Mouse (Mus musculus): Measurements from ENCODE around the gene AC134908.4. TPM values are rescaled to one million over a fixed set of nuclear protein-coding genes. Genes with fewer than 3 reads are reported as not detected.

AC134908.4 gene
- polyA plus RNA-seq, 1 experiment from 2014 or later = 0.61 TPM

GRCm38 (mm10) chr17:25765886-25766285 lies 29.6 kb downstream of the AC134908.4 start:
- H3K27ac ChIP-seq (ENCODE audit: poor library complexity, severe bottlenecking) = no peak overlapping the region
- peaks cover 30% of the 10 kb centered on the region for H3K27me3 ChIP-seq (replicated peaks)
- H3K36me3 ChIP-seq = no peaks in the 10 kb centered on the region
- H3K9ac ChIP-seq = no peak overlapping the region
- no peaks in the 10 kb centered on the region for H3K9me3 ChIP-seq (replicated peaks)
- WGBS = 47% methylated on average over 5 of the region's 5 CpGs
- no peak overlapping the region for H3K4me2 ChIP-seq
- no peaks in the 10 kb centered on the region for H3K4me1 ChIP-seq (replicated peaks)
- no peak overlapping the region for H3K4me3 ChIP-seq
- ATAC-seq (ENCODE audit: insufficient number of reproducible peaks, low FRiP score) = no peak

- no peak for ATAC-seq (ENCODE audit: insufficient number of reproducible peaks, low FRiP score)
- WGBS = 26% methylated on average over 3 of the region's 3 CpGs
- Histone ChIP-seq H3K4me1 (replicated peaks) (no peaks in the 10 kb centered on the region), H3K4me2 (no peak overlapping the region), H3K27ac (ENCODE audit: poor library complexity, severe bottlenecking) (no peak overlapping the region), H3K9ac (no peak overlapping the region), H3K36me3 (no peaks in the 10 kb centered on the region), H3K27me3 (replicated peaks) (peaks cover 15% of the 10 kb centered on the region), H3K4me3 (no peak overlapping the region), H3K9me3 (replicated peaks) (no peaks in the 10 kb centered on the region)
Observed at GRCm38 (mm10) chr17:25762591-25762990, 32.9 kb downstream of the AC134908.4 start.

DNA sequence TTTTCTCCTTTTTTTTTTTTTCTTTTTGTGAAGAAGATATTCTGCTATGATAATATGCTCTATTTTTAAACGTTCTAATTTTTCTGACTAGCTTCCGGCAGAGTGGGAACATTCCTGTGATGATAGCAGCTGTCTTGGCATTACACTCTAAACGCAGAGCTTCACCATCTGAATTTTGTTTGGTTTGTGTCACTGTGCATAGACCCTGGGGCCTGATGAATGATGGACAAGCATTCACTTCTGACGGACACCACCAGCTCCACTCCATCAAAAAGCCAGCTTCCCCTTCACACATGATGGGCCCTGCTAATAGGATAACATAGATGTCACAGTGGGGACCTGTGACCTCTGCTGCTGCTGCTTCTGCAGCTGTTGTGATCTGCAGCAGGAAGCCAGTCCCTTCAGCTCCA lies 33.9 kb downstream of the AC134908.4 start:
- 32% methylated on average over 4 of the region's 4 CpGs for WGBS
- Histone ChIP-seq H3K4me1 (replicated peaks) (0 out of 2 replicates have a peak, but pooled peaks cover 5% of the 10 kb centered on the region), H3K9ac (no peak overlapping the region), H3K4me3 (no peak overlapping the region), H3K9me3 (replicated peaks) (no peaks in the 10 kb centered on the region), H3K4me2 (no peak overlapping the region), H3K27ac (ENCODE audit: poor library complexity, severe bottlenecking) (no peak overlapping the region), H3K27me3 (replicated peaks) (peaks cover 7% of the 10 kb centered on the region), H3K36me3 (no peaks in the 10 kb centered on the region)
- ATAC-seq (ENCODE audit: insufficient number of reproducible peaks, low FRiP score) = no peak

- Histone ChIP-seq H3K4me3 (no peak overlapping the region), H3K9me3 (replicated peaks) (no peaks in the 10 kb centered on the region), H3K4me2 (no peak overlapping the region), H3K27me3 (replicated peaks) (peaks cover 7% of the 10 kb centered on the region), H3K27ac (ENCODE audit: poor library complexity, severe bottlenecking) (no peak overlapping the region), H3K36me3 (no peaks in the 10 kb centered on the region), H3K4me1 (replicated peaks) (peaks cover 13% of the 10 kb centered on the region; the same call in 1 of the 2 replicates), H3K9ac (no peak overlapping the region)
- WGBS = 64% methylated on average over 8 of the region's 8 CpGs
- no peak for ATAC-seq (ENCODE audit: insufficient number of reproducible peaks, low FRiP score)
Observed at GRCm38 (mm10) chr17:25760148-25760547, 35.3 kb downstream of the AC134908.4 start.

- WGBS = 54% methylated on average over 3 of the region's 3 CpGs
- H3K4me3 ChIP-seq = no peak overlapping the region
- H3K27ac ChIP-seq (ENCODE audit: poor library complexity, severe bottlenecking) = no peak overlapping the region
- peaks cover 15% of the 10 kb centered on the region; the same call in 1 of the 2 replicates for H3K4me1 ChIP-seq (replicated peaks)
- no peaks in the 10 kb centered on the region for H3K9me3 ChIP-seq (replicated peaks)
- H3K9ac ChIP-seq = no peak overlapping the region
- H3K4me2 ChIP-seq = no peak overlapping the region
- H3K27me3 ChIP-seq (replicated peaks) = peaks cover 21% of the 10 kb centered on the region
- no peak for ATAC-seq (ENCODE audit: insufficient number of reproducible peaks, low FRiP score)
- H3K36me3 ChIP-seq = no peaks in the 10 kb centered on the region
Observed at GRCm38 (mm10) chr17:25757691-25758090, 37.8 kb downstream of the AC134908.4 start.

DNA sequence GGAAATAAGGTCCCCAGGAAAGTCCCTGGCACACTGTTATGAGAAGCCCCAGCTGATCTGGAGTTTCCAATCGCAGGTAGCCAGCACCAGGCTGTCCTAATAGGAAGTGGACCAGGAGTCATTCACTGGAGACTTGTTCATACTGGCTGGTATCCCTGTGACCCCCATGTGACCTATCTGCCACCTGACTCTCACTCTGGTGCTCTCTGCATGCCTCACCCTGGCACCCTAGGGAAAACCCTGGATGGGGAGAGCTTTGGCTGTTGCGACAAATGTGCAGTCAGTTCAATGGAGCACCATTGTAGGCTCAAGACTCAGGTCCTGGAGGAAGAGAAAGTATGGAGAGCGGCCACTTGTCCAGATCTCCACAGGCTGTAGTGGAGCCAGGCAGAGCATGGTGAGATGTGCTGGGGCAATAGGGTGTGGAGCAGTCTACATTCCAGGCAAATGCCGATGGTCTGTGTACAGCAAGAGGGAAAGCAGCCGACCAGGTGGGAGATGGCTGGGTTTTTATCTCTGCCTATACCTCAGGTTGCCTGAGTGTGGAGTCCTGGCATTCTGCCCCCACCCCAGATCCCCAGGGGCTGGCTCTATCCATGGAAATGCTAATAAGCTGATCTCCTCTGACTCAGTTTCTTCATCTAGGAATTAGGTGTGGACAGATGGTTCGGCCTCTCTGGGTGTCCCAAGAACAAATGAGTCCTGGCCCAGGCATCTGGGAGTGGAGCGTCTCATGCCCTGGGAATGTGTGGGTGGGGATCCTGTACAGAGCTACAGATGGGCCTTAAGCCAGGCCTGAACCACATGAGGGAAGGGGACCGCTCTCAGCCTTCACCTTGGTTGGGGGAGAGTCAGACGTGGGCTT lies 38.8 kb downstream of the AC134908.4 start:
- Histone ChIP-seq H3K27ac (ENCODE audit: poor library complexity, severe bottlenecking) (no peak overlapping the region), H3K4me3 (no peak overlapping the region), H3K36me3 (no peaks in the 10 kb centered on the region), H3K4me2 (no peak overlapping the region), H3K9me3 (replicated peaks) (no peaks in the 10 kb centered on the region), H3K4me1 (replicated peaks) (peaks cover 19% of the 10 kb centered on the region), H3K9ac (no peak overlapping the region), H3K27me3 (replicated peaks) (peaks cover 24% of the 10 kb centered on the region)
- 65% methylated on average over 9 of the region's 9 CpGs for WGBS
- peak; percentile 38; the same call in 1 of the 2 replicates for ATAC-seq (ENCODE audit: insufficient number of reproducible peaks, low FRiP score)

GRCm38 (mm10) chr17:25755627-25756377 lies 39.7 kb downstream of the AC134908.4 start:
- peak; percentile 54; the same call in 1 of the 2 replicates for ATAC-seq (ENCODE audit: insufficient number of reproducible peaks, low FRiP score)
- Histone ChIP-seq H3K36me3 (no peaks in the 10 kb centered on the region), H3K9me3 (replicated peaks) (no peaks in the 10 kb centered on the region), H3K4me2 (no peak overlapping the region), H3K9ac (no peak overlapping the region), H3K27me3 (replicated peaks) (peaks cover 24% of the 10 kb centered on the region), H3K4me1 (replicated peaks) (peaks cover 27% of the 10 kb centered on the region), H3K27ac (ENCODE audit: poor library complexity, severe bottlenecking) (no peak overlapping the region), H3K4me3 (no peak overlapping the region)
- 27% methylated on average over 4 of the region's 4 CpGs for WGBS

DNA sequence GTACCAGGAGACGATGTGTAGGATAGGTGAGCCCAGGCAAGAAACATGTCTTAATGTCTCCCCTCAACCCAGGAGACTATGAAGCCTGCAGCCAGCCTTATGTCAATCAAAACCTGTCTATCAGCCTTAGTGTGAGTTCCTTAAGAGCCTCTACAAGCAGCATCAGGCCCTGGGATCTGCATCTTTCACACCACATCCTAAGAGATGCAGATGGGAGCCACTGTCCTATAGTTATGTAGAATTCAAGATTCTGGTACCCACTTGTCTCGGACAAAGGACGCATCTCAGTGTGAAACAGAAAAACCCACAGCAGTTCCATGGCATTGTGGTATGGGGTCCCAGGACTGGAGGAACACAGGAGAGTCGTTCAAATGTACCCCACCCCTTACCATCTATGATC lies 40.4 kb downstream of the AC134908.4 start:
- peaks cover 24% of the 10 kb centered on the region for H3K27me3 ChIP-seq (replicated peaks)

GRCm38 (mm10) chr17:25754241-25754640 lies 41.2 kb downstream of the AC134908.4 start, which contains the start of gene Msln:
Gene Msln (minus strand): TSS chr17:25754378.
- Histone ChIP-seq H3K4me2 (no peak within 1 kb of the TSS), H3K4me3 (no peak within 1 kb of the TSS), H3K9ac (no peak within 1 kb of the TSS), H3K4me1 (replicated peaks) (peaks cover 27% of the 10 kb centered on the region), H3K27ac (ENCODE audit: poor library complexity, severe bottlenecking) (no peak within 1 kb of the TSS), H3K9me3 (replicated peaks) (no peaks in the 10 kb centered on the region), H3K27me3 (replicated peaks) (peaks cover 23% of the 10 kb centered on the region), H3K36me3 (no peaks in the 10 kb centered on the region)
- WGBS = 80% methylated on average over 9 of the region's 9 CpGs
- no peak for ATAC-seq (ENCODE audit: insufficient number of reproducible peaks, low FRiP score)

More for the DNA sequence above, 40.4 kb downstream of the AC134908.4 start:
- no peak overlapping the region for H3K4me3 ChIP-seq
- no peak overlapping the region for H3K9ac ChIP-seq
- no peaks in the 10 kb centered on the region for H3K9me3 ChIP-seq (replicated peaks)
- H3K4me2 ChIP-seq = no peak overlapping the region
- H3K27ac ChIP-seq (ENCODE audit: poor library complexity, severe bottlenecking) = no peak overlapping the region
- no peak for ATAC-seq (ENCODE audit: insufficient number of reproducible peaks, low FRiP score)
- WGBS = 81% methylated on average over 4 of the region's 4 CpGs
- H3K36me3 ChIP-seq = no peaks in the 10 kb centered on the region
- peaks cover 27% of the 10 kb centered on the region for H3K4me1 ChIP-seq (replicated peaks)

GRCm38 (mm10) chr17:25751446-25751845 lies 44.0 kb downstream of the AC134908.4 start:
- no peak overlapping the region for H3K4me3 ChIP-seq
- peaks cover 21% of the 10 kb centered on the region for H3K4me1 ChIP-seq (replicated peaks)
- no peak overlapping the region for H3K9ac ChIP-seq
- peaks cover 26% of the 10 kb centered on the region; the same call in 1 of the 2 replicates for H3K27me3 ChIP-seq (replicated peaks)
- no peaks in the 10 kb centered on the region for H3K36me3 ChIP-seq
- no peaks in the 10 kb centered on the region for H3K9me3 ChIP-seq (replicated peaks)
- H3K27ac ChIP-seq (ENCODE audit: poor library complexity, severe bottlenecking) = no peak overlapping the region
- H3K4me2 ChIP-seq = no peak overlapping the region
- 46% methylated on average over 5 of the region's 5 CpGs for WGBS
- no peak for ATAC-seq (ENCODE audit: insufficient number of reproducible peaks, low FRiP score)

- Histone ChIP-seq H3K36me3 (no peaks in the 10 kb centered on the region), H3K4me3 (no peak overlapping the region), H3K4me2 (no peak overlapping the region), H3K4me1 (replicated peaks) (peaks cover 12% of the 10 kb centered on the region), H3K27me3 (replicated peaks) (peaks cover 38% of the 10 kb centered on the region), H3K9me3 (replicated peaks) (no peaks in the 10 kb centered on the region), H3K9ac (no peak overlapping the region), H3K27ac (ENCODE audit: poor library complexity, severe bottlenecking) (no peak overlapping the region)
- ATAC-seq (ENCODE audit: insufficient number of reproducible peaks, low FRiP score) = no peak
- 76% methylated on average over 6 of the region's 6 CpGs for WGBS
Observed at GRCm38 (mm10) chr17:25749314-25749713, 46.1 kb downstream of the AC134908.4 start.

All from heart, embryonic 12.5 days (tissue).